ENCODE assay signal across 9 mouse cellular contexts in the genomic region with DNA sequence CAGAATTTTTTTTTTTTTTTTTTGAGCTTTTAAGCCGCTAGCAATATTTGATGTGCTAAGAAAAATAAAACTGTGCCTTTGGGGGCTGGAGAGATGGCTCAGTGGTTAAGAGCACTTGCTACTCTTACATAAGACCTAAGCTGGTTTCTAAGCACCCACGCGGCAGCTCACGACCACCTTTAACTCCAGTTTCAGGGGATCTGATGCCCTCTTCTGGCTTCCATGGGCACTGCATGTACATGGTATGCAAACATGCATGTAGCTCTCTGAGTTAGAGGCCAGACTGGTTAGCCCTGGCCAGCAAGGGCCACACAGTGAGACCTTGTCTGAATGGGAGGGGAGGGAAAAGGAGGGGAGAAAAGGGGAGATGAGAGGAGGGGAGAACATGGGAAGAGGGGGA.
DNase-seq lines count a peak whose midpoint lies in the region.
"Had no signal": no experiment of that assay in that cellular context is flagged by ENCODE, and none has a peak within 500 bp of the region (broad histone marks: within the 10 kb centered on the region; RNA-seq: fewer than 3 reads in every experiment).

No protein-coding gene starts in this region.

- peak; percentile 42 for DNase-seq in kidney, adult 9 months
- DNase-seq in kidney, postnatal 10 days, result no peak
- peak; percentile 39 for DNase-seq in retina, postnatal 1 day
- no peak for DNase-seq in retina, embryonic 14.5 days (ENCODE audit: low spot score)
- peak; percentile 66 for DNase-seq in ZHBTc4 (ENCODE audit: low read depth, low spot score)
- DNase-seq in thymus, postnatal 25 days, result peak; percentile 39
- no peak for DNase-seq in spleen, postnatal 14 days (ENCODE audit: low spot score in 2 of 2)
- DNase-seq: forebrain, postnatal 0 days; right cerebral cortex, postnatal 4 days had no signal

Comparison
In these comparisons a context has a peak if more than half of its experiments do, and no peak if none do; other contexts are left out.
1. DNase-seq: peak in kidney, adult 9 months (single experiment), retina, postnatal 1 day (single experiment), ZHBTc4 (single experiment) and thymus, postnatal 25 days (single experiment); none in kidney, postnatal 10 days (single experiment), retina, embryonic 14.5 days (single experiment) and spleen, postnatal 14 days (0 of 2).